Mouse (Mus musculus) bone marrow macrophage, adult 2 months (primary cell): Measurements from ENCODE around the gene Clic4. TPM values are rescaled to one million over a fixed set of nuclear protein-coding genes. Genes with fewer than 3 reads are reported as not detected.
A peak's percentile ranks its signal among the peaks of the same experiment; 100 is the strongest.
"Not testable (repeated sequence)": the region's sequence is repeated elsewhere in the genome, so short reads cannot be mapped to it uniquely, and the experiment has no call there.

Experiments used
- H3K27ac ChIP-seq: 2 replicates; pipeline ENCODE4 v1.5.1; 2012; ENCODE audit warnings: low read depth, low read length; ENCODE audit not compliant: insufficient read depth
- H3K4me1 ChIP-seq: 2 replicates; pipeline ENCODE4 v1.6.1; 2012; ENCODE audit warnings: low read length; ENCODE audit not compliant: control insufficient read depth, insufficient read depth
- H3K4me3 ChIP-seq: 2 replicates; pipeline ENCODE4 v1.5.1; 2012; ENCODE audit warnings: mild to moderate bottlenecking, low read length, moderate library complexity; ENCODE audit not compliant: insufficient read depth
- CTCF ChIP-seq: IDR thresholded peaks from 2 replicates; pipeline ENCODE4 v1.5.1; 2012; ENCODE audit warnings: low read depth, mild to moderate bottlenecking, low read length, moderate library complexity
- POLR2A ChIP-seq: IDR thresholded peaks from 2 replicates; pipeline ENCODE4 v1.6.1; 2012; ENCODE audit warnings: mild to moderate bottlenecking, low read depth, low read length, borderline replicate concordance
- polyA plus RNA-seq: library from polyadenylated mRNA; stranded (reverse); fragments of >200 nt; gene quantifications from 2 replicates; pipeline ENCODE4 v1.2.4, GENCODE M21; 2012; ENCODE audit not compliant: missing spikeins, insufficient read depth, insufficient read length

Clic4 gene
- polyA plus RNA-seq, 1 experiment: 131 TPM

GRCm38 (mm10) chr4:135283417-135283816 lies 10.8 kb upstream of the Clic4 start:
- H3K4me3 ChIP-seq: no peak overlapping the region
- TF ChIP-seq CTCF (no peak), POLR2A (no peak)
- H3K4me1 ChIP-seq: peaks cover 11% of the 10 kb centered on the region
- no peak overlapping the region for H3K27ac ChIP-seq

- H3K4me1 ChIP-seq: peaks cover 11% of the 10 kb centered on the region
- no peak for TF ChIP-seq CTCF
- H3K4me3 ChIP-seq: no peak overlapping the region
- no peak overlapping the region for H3K27ac ChIP-seq
These were observed 10.2 kb upstream of the Clic4 start for GRCm38 (mm10) chr4:135282651-135283290.

GRCm38 (mm10) chr4:135280016-135280415 lies 7.4 kb upstream of the Clic4 start:
- H3K4me1 ChIP-seq, H3K27ac ChIP-seq, H3K4me3 ChIP-seq: not testable (repeated sequence)

- H3K27ac ChIP-seq: no peak overlapping the region
- peaks cover 11% of the 10 kb centered on the region for H3K4me1 ChIP-seq
- H3K4me3 ChIP-seq: no peak overlapping the region
- TF ChIP-seq POLR2A (no peak), CTCF (no peak)
These were observed 4.2 kb upstream of the Clic4 start for GRCm38 (mm10) chr4:135276681-135277379.

GRCm38 (mm10) chr4:135274761-135275160 lies 2.1 kb upstream of the Clic4 start:
- no peak for TF ChIP-seq POLR2A
- no peak for TF ChIP-seq CTCF
- no peak overlapping the region for H3K4me3 ChIP-seq
- H3K27ac ChIP-seq: no peak overlapping the region
- H3K4me1 ChIP-seq: peaks cover 15% of the 10 kb centered on the region

- TF ChIP-seq CTCF (no peak), POLR2A (no peak)
- H3K4me3 ChIP-seq: peak overlapping the region; percentile 48
- H3K4me1 ChIP-seq: peaks cover 25% of the 10 kb centered on the region
- no peak overlapping the region for H3K27ac ChIP-seq
These were observed 681 bp upstream of the Clic4 start for GRCm38 (mm10) chr4:135273307-135273682.

- TF ChIP-seq CTCF (no peak), POLR2A (no peak)
- H3K27ac ChIP-seq: peak overlapping the region; percentile 66
- H3K4me1 ChIP-seq: peaks cover 34% of the 10 kb centered on the region
These were observed 565 bp downstream of the Clic4 start for GRCm38 (mm10) chr4:135271881-135272616.

GRCm38 (mm10) chr4:135271419-135271828 lies 1.2 kb downstream of the Clic4 start:
- TF ChIP-seq POLR2A (no peak), CTCF (no peak)
- Histone ChIP-seq H3K4me1 (peaks cover 29% of the 10 kb centered on the region), H3K27ac (peak overlapping the region; percentile 66), H3K4me3 (peak overlapping the region; percentile 92)

More at GRCm38 (mm10) chr4:135271881-135272616, 565 bp downstream of the Clic4 start:
- peak overlapping the region; percentile 92 for H3K4me3 ChIP-seq

- peaks cover 37% of the 10 kb centered on the region for H3K4me1 ChIP-seq
- no peak for TF ChIP-seq POLR2A
- TF ChIP-seq CTCF: no peak
- H3K27ac ChIP-seq: no peak overlapping the region
- H3K4me3 ChIP-seq: peak overlapping the region; percentile 92
These were observed 2.1 kb downstream of the Clic4 start for GRCm38 (mm10) chr4:135270476-135270875.
